In genomic region chr3:69094456-69094855, GRCm38 (mm10) we compare ENCODE assay signal across 23 mouse cellular contexts.
"Had no signal": no experiment of that assay in that cellular context is flagged by ENCODE, and none has a peak within 500 bp of the region (broad histone marks: within the 10 kb centered on the region; RNA-seq: fewer than 3 reads in every experiment).

No protein-coding gene starts in this region.

- H3K4me1 ChIP-seq: forebrain, embryonic 15.5 days; heart, embryonic 15.5 days; hindbrain, embryonic 13.5 days; hindbrain, embryonic 15.5 days; limb, embryonic 15.5 days; liver, embryonic 13.5 days; liver, embryonic 15.5 days had no signal

- H3K4me3 ChIP-seq: forebrain, embryonic 15.5 days; heart, adult 2 months; heart, embryonic 13.5 days; heart, embryonic 15.5 days; hindbrain, embryonic 13.5 days; hindbrain, embryonic 15.5 days; limb, embryonic 13.5 days; limb, embryonic 15.5 days; liver, embryonic 13.5 days; liver, embryonic 15.5 days had no signal

- H3K9ac ChIP-seq: forebrain, embryonic 15.5 days; forebrain, postnatal 0 days; heart, embryonic 13.5 days; heart, embryonic 15.5 days; hindbrain, embryonic 13.5 days; hindbrain, embryonic 15.5 days; limb, embryonic 13.5 days; limb, embryonic 15.5 days; liver, embryonic 13.5 days; liver, embryonic 15.5 days had no signal

- H3K4me2 ChIP-seq: forebrain, embryonic 15.5 days; heart, embryonic 11.5 days; heart, embryonic 13.5 days; heart, embryonic 15.5 days; hindbrain, embryonic 13.5 days; hindbrain, embryonic 15.5 days; limb, embryonic 13.5 days; limb, embryonic 15.5 days; liver, embryonic 13.5 days; liver, embryonic 15.5 days had no signal

- H3K27ac ChIP-seq: forebrain, embryonic 15.5 days; heart, adult 2 months; heart, embryonic 13.5 days; heart, embryonic 15.5 days; hindbrain, embryonic 13.5 days; hindbrain, embryonic 15.5 days; hindbrain, postnatal 0 days; kidney, postnatal 0 days; limb, embryonic 13.5 days; limb, embryonic 15.5 days; liver, embryonic 13.5 days; liver, embryonic 15.5 days had no signal

- DNase-seq: forebrain, postnatal 0 days; gastrocnemius, postnatal 14 days; gastrocnemius, postnatal 36 days; heart, adult 11 months; heart, adult 2 months; heart, postnatal 14 days; heart, postnatal 36 days; layer of hippocampus, adult 9-11 months; layer of hippocampus, postnatal 36 days; left cerebral cortex, postnatal 4 days; liver, embryonic 13.5 days had no signal

- ATAC-seq: forebrain, embryonic 15.5 days; forebrain, postnatal 0 days; hindbrain, postnatal 0 days; intestine, embryonic 16.5 days had no signal

- H3K27me3 ChIP-seq: forebrain, embryonic 15.5 days; heart, embryonic 13.5 days; heart, embryonic 15.5 days; hindbrain, embryonic 13.5 days; hindbrain, embryonic 15.5 days; limb, embryonic 13.5 days; limb, embryonic 15.5 days; liver, embryonic 13.5 days; liver, embryonic 15.5 days had no signal

- H3K9me3 ChIP-seq: forebrain, embryonic 15.5 days; heart, embryonic 13.5 days; heart, embryonic 15.5 days; hindbrain, embryonic 13.5 days; hindbrain, embryonic 15.5 days; limb, embryonic 13.5 days; limb, embryonic 15.5 days; liver, embryonic 13.5 days; liver, embryonic 15.5 days had no signal
